Mouse (Mus musculus) liver, embryonic 14.5 days (tissue): ENCODE data around the gene Aqp2. TPM values are rescaled to one million over a fixed set of nuclear protein-coding genes. Genes with fewer than 3 reads are reported as not detected.

ENCODE experiments used
- ATAC-seq: fragments of 200-750 bp; cut with Nextera tagmentation; 2 replicates; pipeline ENCODE4 v1.8.0; 2017; ENCODE audit warnings: moderate number of reproducible peaks, mild to moderate bottlenecking, moderate library complexity; ENCODE audit not compliant: insufficient read depth
- DNase-seq, 3 experiments: peaks; one replicate each; pipeline ENCODE4 v3.0.0-alpha.2; 2012 to 2013; ENCODE audit warnings: low read depth in 3 of 3, low spot score in 3 of 3
- H3K27ac ChIP-seq: fragments of 300-500 bp; sonication (generic); 2 replicates; pipeline ENCODE4 v1.5.1; 2014; ENCODE audit warnings: moderate library complexity, mild to moderate bottlenecking, control low read depth, inconsistent platforms
- H3K27me3 ChIP-seq: fragments of 300-500 bp; sonication (generic); 2 replicates; pipeline ENCODE4 v1.6.1; 2014; ENCODE audit warnings: mild to moderate bottlenecking, low read length, moderate library complexity; ENCODE audit not compliant: control insufficient read depth, insufficient read depth
- H3K36me3 ChIP-seq: fragments of 300-500 bp; sonication (generic); replicated peaks from 2 replicates; pipeline ENCODE4 v1.6.1; 2014; ENCODE audit warnings: low read depth; ENCODE audit not compliant: control insufficient read depth, insufficient read depth
- H3K4me1 ChIP-seq, 2 experiments: fragments of 200-500 bp in 1 of 2; fragments of 300-500 bp in 1 of 2; sonication (generic) in 1 of 2; replicated peaks; 2 replicates each; pipeline ENCODE4 v1.6.1; 2012 to 2014; ENCODE audit warnings: antibody characterized with exemption in 1 of 2, inconsistent platforms in 1 of 2, low read length in 1 of 2; ENCODE audit not compliant: control insufficient read depth in 2 of 2, insufficient read depth in 2 of 2
- H3K4me2 ChIP-seq: fragments of 300-500 bp; sonication (generic); 2 replicates; pipeline ENCODE4 v1.6.1; 2014; ENCODE audit warnings: low read depth, mild to moderate bottlenecking, control low read depth, moderate library complexity
- H3K4me3 ChIP-seq, 2 experiments: fragments of 200-500 bp in 1 of 2; fragments of 300-500 bp in 1 of 2; sonication (generic) in 1 of 2; 2 replicates each; pipeline ENCODE4 v1.5.1; 2012 to 2014; ENCODE audit warnings: low read depth in 2 of 2, low read length in 2 of 2, mild to moderate bottlenecking in 2 of 2, control low read depth in 1 of 2, inconsistent platforms in 1 of 2, moderate library complexity in 1 of 2; ENCODE audit not compliant: insufficient read depth in 1 of 2
- H3K9ac ChIP-seq: fragments of 300-500 bp; sonication (generic); replicated peaks from 2 replicates; pipeline ENCODE4 v1.6.1; 2014; ENCODE audit warnings: mild to moderate bottlenecking, control low read depth, moderate library complexity
- H3K9me3 ChIP-seq: fragments of 300-500 bp; sonication (generic); 2 replicates; pipeline ENCODE4 v1.6.1; 2016; ENCODE audit warnings: low read length, mixed read lengths; ENCODE audit not compliant: control insufficient read depth
- CTCF ChIP-seq: IDR thresholded peaks from 2 replicates; pipeline ENCODE4 v1.5.1; 2016; ENCODE audit warnings: antibody characterized with exemption, low read depth, control low read depth
- EP300 ChIP-seq: IDR thresholded peaks from 2 replicates; pipeline ENCODE4 v1.6.1; 2016; ENCODE audit warnings: antibody characterized with exemption, low read depth
- WGBS: fragments of 180-500 bp; shearing (Covaris S2); extraction: QIAGEN DNeasy Blood & Tissue Kit; methylation state at CpG from one replicate; pipeline ENCODE4 v1.1.7; 2014; ENCODE audit not compliant: insufficient replicate concordance; 5-methylcytosine and 5-hydroxymethylcytosine counted together
- polyA plus RNA-seq, 2 experiments: library from polyadenylated mRNA; depleted of rRNA in 1 of 2; stranded (reverse) in 1 of 2; unstranded in 1 of 2; fragments of >200 nt; fragmentation: Nextera tagmentation in 1 of 2; extraction: Ambion mirVana in 1 of 2; gene quantifications; 2 replicates each; pipeline versions ENCODE4 v1.2.1 to v1.2.3; 2012 to 2014

Gene Aqp2
- polyA plus RNA-seq, 2 experiments: not detected

- H3K27me3 ChIP-seq: peaks cover 6% of the 10 kb centered on the region
- H3K4me3 ChIP-seq: no peak overlapping the region
- DNase-seq (no peak), ATAC-seq (no peak)
- H3K4me1 ChIP-seq: no peaks in the 10 kb centered on the region
- peaks cover 4% of the 10 kb centered on the region; the same call in 1 of the 2 replicates for H3K36me3 ChIP-seq
- H3K9me3 ChIP-seq: no peaks in the 10 kb centered on the region; the same call in 1 of the 2 replicates
- 18% methylated on average over 12 of the region's 12 CpGs for WGBS
- no peak overlapping the region for H3K4me2 ChIP-seq
- no peak overlapping the region for H3K27ac ChIP-seq
- H3K9ac ChIP-seq: no peak overlapping the region
- no peak for TF ChIP-seq EP300
- no peak for TF ChIP-seq CTCF
Measured at GRCm38 (mm10) chr15:99614753-99615152, 35.9 kb downstream of the Aqp2 start.

- DNase-seq (no peak), ATAC-seq (no peak)
- Histone ChIP-seq H3K27ac (no peak overlapping the region), H3K4me3 (no peak overlapping the region), H3K36me3 (peaks cover 8% of the 10 kb centered on the region; the same call in 1 of the 2 replicates), H3K27me3 (peaks cover 6% of the 10 kb centered on the region), H3K9ac (no peak overlapping the region), H3K9me3 (no peaks in the 10 kb centered on the region; the same call in 1 of the 2 replicates), H3K4me1 (no peaks in the 10 kb centered on the region), H3K4me2 (no peak overlapping the region)
- 51% methylated on average over 9 of the region's 9 CpGs for WGBS
- TF ChIP-seq EP300 (no peak), CTCF (no peak)
Measured at GRCm38 (mm10) chr15:99615246-99615645, 36.4 kb downstream of the Aqp2 start.

DNA sequence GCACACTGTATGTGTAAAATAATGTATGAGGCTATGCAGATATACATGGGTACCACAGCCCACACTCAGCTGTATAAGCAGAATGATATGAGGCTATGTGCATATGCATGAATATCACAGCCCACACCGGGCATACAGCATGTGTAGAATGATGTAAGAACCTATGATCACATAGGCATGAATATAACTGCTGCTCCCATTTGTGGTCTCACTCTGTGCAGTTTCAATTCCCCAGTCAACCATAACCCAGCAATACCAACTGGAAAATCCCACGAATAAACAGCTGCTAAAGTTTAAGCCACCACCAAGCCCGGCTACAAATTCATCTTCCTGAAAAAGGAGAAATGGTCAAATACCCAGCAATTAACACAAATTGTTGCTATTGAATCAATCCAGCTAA lies 39.7 kb downstream of the Aqp2 start:
- no peaks in the 10 kb centered on the region for H3K9me3 ChIP-seq
- 84% methylated on average over 3 of the region's 3 CpGs for WGBS
- no peak overlapping the region for H3K4me2 ChIP-seq

GRCm38 (mm10) chr15:99619821-99620220 lies 41.0 kb downstream of the Aqp2 start:
- ATAC-seq (no peak), DNase-seq (no peak)
- Histone ChIP-seq H3K4me2 (no peak overlapping the region), H3K4me1 (no peaks in the 10 kb centered on the region), H3K9ac (no peak overlapping the region), H3K36me3 (peaks cover 50% of the 10 kb centered on the region), H3K27me3 (no peaks in the 10 kb centered on the region; the same call in 1 of the 2 replicates), H3K4me3 (no peak overlapping the region), H3K9me3 (no peaks in the 10 kb centered on the region), H3K27ac (no peak overlapping the region)
- WGBS: 90% methylated on average over 4 of the region's 4 CpGs
- no peak for TF ChIP-seq EP300
- TF ChIP-seq CTCF: no peak

More for the DNA sequence above, 39.7 kb downstream of the Aqp2 start:
- peaks cover 4% of the 10 kb centered on the region for H3K27me3 ChIP-seq
- no peak for ATAC-seq
- no peak overlapping the region for H3K4me3 ChIP-seq
- no peak overlapping the region for H3K9ac ChIP-seq
- no peak overlapping the region for H3K27ac ChIP-seq
- TF ChIP-seq EP300: no peak
- TF ChIP-seq CTCF: no peak
- no peaks in the 10 kb centered on the region for H3K4me1 ChIP-seq
- H3K36me3 ChIP-seq: peaks cover 38% of the 10 kb centered on the region
- no peak for DNase-seq

DNA sequence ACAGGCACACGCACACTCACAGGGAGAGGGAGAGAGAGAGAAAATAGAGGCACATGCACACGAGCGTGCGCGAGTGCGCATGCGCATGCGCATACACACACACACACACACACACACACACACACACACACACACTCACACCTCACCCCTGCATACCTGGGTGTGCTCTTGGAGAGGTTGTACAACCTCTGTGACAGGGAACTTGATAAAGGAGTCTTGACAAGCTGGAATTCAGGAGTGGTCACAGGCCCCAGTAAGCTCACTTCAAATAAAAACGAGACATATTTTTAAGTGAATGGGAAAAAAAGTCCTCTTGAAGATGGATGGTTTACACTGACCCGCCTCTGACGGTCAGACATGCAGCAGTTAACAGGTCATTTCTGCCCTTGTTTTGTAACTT lies 43.2 kb downstream of the Aqp2 start:
- peaks cover 73% of the 10 kb centered on the region for H3K36me3 ChIP-seq
- WGBS: 93% methylated on average over 11 of the region's 11 CpGs
- no peak overlapping the region for H3K9ac ChIP-seq
- no peak overlapping the region for H3K4me3 ChIP-seq
- no peaks in the 10 kb centered on the region for H3K27me3 ChIP-seq
- H3K27ac ChIP-seq: no peak overlapping the region
- H3K4me2 ChIP-seq: no peak overlapping the region
- no peak for TF ChIP-seq EP300
- TF ChIP-seq CTCF: no peak
- ATAC-seq (no peak), DNase-seq (no peak)
- H3K9me3 ChIP-seq: no peaks in the 10 kb centered on the region
- H3K4me1 ChIP-seq: no peaks in the 10 kb centered on the region
